Mouse (Mus musculus) heart, embryonic 12.5 days (tissue): Measurements from ENCODE around the gene Nupl1. TPM values are rescaled to one million over a fixed set of nuclear protein-coding genes. Genes with fewer than 3 reads are reported as not detected.

Source experiments
- ATAC-seq: fragments of 200-750 bp; cut with Nextera tagmentation; 2 replicates; pipeline ENCODE4 v1.8.0; 2017; ENCODE audit warnings: moderate TSS enrichment, moderate library complexity; ENCODE audit not compliant: insufficient number of reproducible peaks, low FRiP score
- H3K27ac ChIP-seq: fragments of 300-500 bp; sonication (generic); 2 replicates; pipeline ENCODE4 v1.5.1; 2016; ENCODE audit warnings: mild to moderate bottlenecking, moderate library complexity; ENCODE audit not compliant: poor library complexity, severe bottlenecking
- H3K27me3 ChIP-seq: fragments of 300-500 bp; sonication (generic); replicated peaks from 2 replicates; pipeline ENCODE4 v1.6.1; 2016; ENCODE audit warnings: mild to moderate bottlenecking, moderate library complexity
- H3K36me3 ChIP-seq: fragments of 300-500 bp; sonication (generic); 2 replicates; pipeline ENCODE4 v1.6.1; 2016; ENCODE audit warnings: mild to moderate bottlenecking, moderate library complexity
- H3K4me1 ChIP-seq: fragments of 300-500 bp; sonication (generic); replicated peaks from 2 replicates; pipeline ENCODE4 v1.6.1; 2016; ENCODE audit warnings: mild to moderate bottlenecking
- H3K4me2 ChIP-seq: fragments of 300-500 bp; sonication (generic); 2 replicates; pipeline ENCODE4 v1.6.1; 2016; ENCODE audit warnings: mild to moderate bottlenecking, moderate library complexity
- H3K4me3 ChIP-seq: fragments of 300-500 bp; sonication (generic); 2 replicates; pipeline ENCODE4 v1.5.1; 2016; ENCODE audit warnings: mild to moderate bottlenecking
- H3K9ac ChIP-seq: fragments of 300-500 bp; sonication (generic); 2 replicates; pipeline ENCODE4 v1.6.1; 2016; ENCODE audit warnings: mild to moderate bottlenecking, moderate library complexity
- H3K9me3 ChIP-seq: fragments of 300-500 bp; sonication (generic); replicated peaks from 2 replicates; pipeline ENCODE4 v1.6.1; 2016; ENCODE audit warnings: mild to moderate bottlenecking, moderate library complexity
- WGBS: fragments of 180-500 bp; shearing (Covaris S2); methylation state at CpG from one replicate; pipeline ENCODE4 v1.1.7; 2016; 5-methylcytosine and 5-hydroxymethylcytosine counted together
- polyA plus RNA-seq: library from polyadenylated mRNA; unstranded; fragments of >200 nt; fragmentation: Nextera tagmentation; extraction: Ambion mirVana; gene quantifications from 2 replicates; pipeline ENCODE4 v1.2.1, GENCODE M21; 2016

Nupl1 gene
- not detected in 2 replicates for polyA plus RNA-seq

DNA sequence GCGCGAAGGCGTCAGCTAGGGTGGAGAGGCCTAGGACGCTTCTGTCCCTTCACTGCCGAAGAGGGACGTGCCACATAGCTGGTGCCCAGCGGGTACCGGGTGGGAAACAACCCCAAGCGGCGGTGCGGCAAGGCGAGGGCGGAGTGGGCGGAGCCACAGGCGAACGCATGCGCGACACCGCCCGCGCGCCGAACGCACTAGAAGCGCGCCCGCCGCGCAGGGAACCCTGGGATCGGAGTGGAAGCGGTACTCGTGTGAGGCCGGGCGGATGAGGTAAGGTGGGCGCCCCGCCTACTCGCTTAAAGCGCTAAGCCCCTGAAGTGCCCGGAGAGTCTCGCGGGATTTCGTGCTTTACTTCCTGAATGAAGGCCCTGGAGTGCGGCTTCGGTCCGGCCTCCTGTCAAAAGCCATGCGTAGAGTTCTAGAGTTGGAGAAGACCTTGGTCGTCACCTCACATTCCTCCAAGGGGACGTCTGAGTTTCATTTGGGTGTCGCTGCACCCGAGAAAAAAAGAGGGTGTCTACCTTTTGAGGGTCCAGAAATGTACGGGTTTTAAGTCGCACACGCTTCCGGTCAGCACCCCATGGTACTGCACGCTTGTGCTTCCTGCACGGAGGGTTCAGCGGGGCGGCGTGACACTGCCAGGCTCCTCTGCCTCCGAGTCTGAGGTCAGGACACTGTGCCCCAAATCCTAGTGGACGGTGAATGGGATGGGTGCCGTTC, at the start of gene Nupl1, which contains the start of gene Gm49336:
Nupl1 (minus strand) TSS at position 151 of the 723 bp plus-strand sequence.
Gm49336 (minus strand) TSS at position 227 of the 723 bp plus-strand sequence.
- Histone ChIP-seq H3K4me2 (peak within 1 kb of the TSS; percentile 80), H3K9me3 (no peaks in the 10 kb centered on the region), H3K27ac (peak within 1 kb of the TSS; percentile 91), H3K36me3 (no peaks in the 10 kb centered on the region), H3K4me3 (peak within 1 kb of the TSS; percentile 79), H3K27me3 (no peaks in the 10 kb centered on the region), H3K9ac (peak within 1 kb of the TSS; percentile 91), H3K4me1 (peaks cover 18% of the 10 kb centered on the region)
- ATAC-seq: peak; percentile 100
- under 1% methylated on average over 62 of the region's 62 CpGs for WGBS

DNA sequence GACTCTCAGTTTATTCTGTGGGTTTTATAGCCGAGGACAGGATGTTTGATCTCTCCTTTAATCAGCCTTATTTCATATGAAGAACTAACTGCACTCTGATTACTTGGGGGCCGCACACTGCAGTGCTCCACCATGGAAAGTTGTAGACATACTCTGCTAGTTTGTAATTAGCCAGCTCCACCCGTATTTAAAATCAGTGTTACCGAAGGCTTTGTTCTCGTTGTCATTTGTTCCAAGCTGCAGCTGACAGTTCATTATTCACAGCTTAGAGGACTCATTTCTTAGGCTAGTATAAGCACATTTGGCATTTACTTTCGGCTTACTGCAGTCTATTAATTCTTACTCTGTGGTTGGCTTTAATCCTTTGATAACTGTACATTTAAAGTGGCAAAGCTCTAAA, 49.8 kb upstream of the Nupl1 start:
- ATAC-seq: no peak
- no peak overlapping the region for H3K4me3 ChIP-seq
- WGBS: 90% methylated on average over 6 of the region's 6 CpGs

DNA sequence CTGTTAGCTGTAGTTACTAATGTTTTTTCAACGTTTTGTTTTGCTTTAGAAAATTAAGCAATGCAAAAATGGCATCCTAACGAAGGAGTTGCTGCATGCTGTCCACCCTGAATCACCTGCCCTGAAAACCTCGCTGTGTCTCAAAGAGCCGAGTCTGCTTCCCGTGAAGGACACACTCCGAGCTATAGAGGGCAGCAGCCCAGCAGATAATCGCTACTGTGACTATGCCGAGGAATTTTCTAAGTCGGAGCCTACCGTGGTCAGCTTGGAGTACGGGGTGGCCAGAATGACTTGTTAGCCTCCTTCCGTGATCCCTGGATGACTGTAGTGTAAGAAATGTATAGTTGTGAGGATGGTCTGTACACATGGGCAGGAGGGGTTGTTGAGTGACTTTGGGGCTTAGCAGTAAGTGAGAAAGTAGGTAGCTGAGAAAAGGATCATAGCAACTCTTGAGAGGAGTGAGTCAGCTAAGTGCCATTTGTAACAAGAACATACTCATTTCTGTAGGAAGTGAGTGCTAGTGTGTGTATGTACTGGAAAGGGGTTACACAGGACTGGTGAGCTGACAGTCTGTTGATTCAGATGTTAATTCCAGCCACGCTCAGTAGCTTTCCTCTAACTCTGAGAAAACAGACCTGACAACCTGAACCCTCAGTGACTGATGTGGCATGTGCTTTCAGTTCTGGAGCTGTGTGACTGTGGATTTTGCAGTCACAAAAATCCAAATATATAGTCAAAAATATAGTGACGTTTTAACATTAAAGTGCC, 49.2 kb upstream of the Nupl1 start:
- Histone ChIP-seq H3K36me3 (peaks cover 52% of the 10 kb centered on the region), H3K9me3 (no peaks in the 10 kb centered on the region), H3K9ac (no peak overlapping the region), H3K4me1 (no peaks in the 10 kb centered on the region), H3K27ac (no peak overlapping the region), H3K27me3 (no peaks in the 10 kb centered on the region), H3K4me3 (no peak overlapping the region), H3K4me2 (no peak overlapping the region)
- no peak for ATAC-seq
- 72% methylated on average over 14 of the region's 14 CpGs for WGBS

More for the DNA sequence above, 49.8 kb upstream of the Nupl1 start:
- Histone ChIP-seq H3K36me3 (peaks cover 52% of the 10 kb centered on the region), H3K4me2 (no peak overlapping the region), H3K4me1 (no peaks in the 10 kb centered on the region), H3K9ac (no peak overlapping the region), H3K27ac (no peak overlapping the region), H3K9me3 (no peaks in the 10 kb centered on the region), H3K27me3 (no peaks in the 10 kb centered on the region)

DNA sequence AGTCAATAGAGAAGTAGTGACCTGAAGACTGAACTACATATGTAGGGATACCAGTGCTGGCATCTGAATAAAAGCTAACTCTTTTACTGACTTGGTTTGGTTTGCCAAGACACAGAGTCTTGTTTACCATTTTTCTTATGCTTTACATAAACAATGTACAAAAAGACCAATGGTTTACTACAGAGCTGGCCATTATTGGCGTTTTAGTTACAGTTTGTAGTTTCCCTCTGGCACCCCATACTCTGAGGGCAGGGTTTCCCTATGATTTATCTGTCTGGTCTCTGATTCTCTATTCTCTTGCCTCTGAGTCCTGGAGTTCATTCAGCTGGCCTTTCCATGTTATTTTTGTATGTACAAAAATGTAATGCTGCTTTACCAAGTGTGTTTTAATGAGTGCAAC, 44.3 kb upstream of the Nupl1 start:
- H3K9ac ChIP-seq: no peak overlapping the region
- no peak overlapping the region for H3K4me2 ChIP-seq
- H3K36me3 ChIP-seq: peaks cover 50% of the 10 kb centered on the region
- no peak for ATAC-seq
- no peak overlapping the region for H3K27ac ChIP-seq
- H3K9me3 ChIP-seq: no peaks in the 10 kb centered on the region
- no peaks in the 10 kb centered on the region for H3K4me1 ChIP-seq
- WGBS: 80% methylated on average over 1 of the region's 1 CpGs
- H3K4me3 ChIP-seq: no peak overlapping the region
- H3K27me3 ChIP-seq: no peaks in the 10 kb centered on the region

DNA sequence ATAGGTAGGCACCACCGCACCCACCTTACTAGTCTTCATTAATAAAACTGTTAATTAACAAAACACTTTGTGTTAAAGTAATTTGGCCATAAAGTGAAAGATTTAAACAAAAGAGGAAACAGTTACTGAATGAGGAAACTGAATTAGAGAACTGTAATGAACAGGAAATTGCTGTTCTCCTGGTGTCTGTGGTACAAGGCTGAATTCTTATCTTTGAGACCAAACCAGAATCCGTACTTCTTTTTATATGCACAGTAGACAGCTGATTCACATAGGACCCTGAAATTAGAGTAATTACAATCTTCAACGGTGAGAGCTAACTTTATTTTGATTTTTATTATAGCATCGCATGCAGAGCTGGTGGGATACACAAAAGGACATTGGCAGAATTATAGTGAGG, 39.1 kb upstream of the Nupl1 start:
- H3K36me3 ChIP-seq: peaks cover 41% of the 10 kb centered on the region
- WGBS: 83% methylated on average over 4 of the region's 4 CpGs
- H3K27me3 ChIP-seq: no peaks in the 10 kb centered on the region
- no peaks in the 10 kb centered on the region for H3K4me1 ChIP-seq
- H3K4me2 ChIP-seq: no peak overlapping the region
- H3K9ac ChIP-seq: no peak overlapping the region
- H3K9me3 ChIP-seq: no peaks in the 10 kb centered on the region
- H3K27ac ChIP-seq: no peak overlapping the region
- no peak for ATAC-seq
- H3K4me3 ChIP-seq: no peak overlapping the region

DNA sequence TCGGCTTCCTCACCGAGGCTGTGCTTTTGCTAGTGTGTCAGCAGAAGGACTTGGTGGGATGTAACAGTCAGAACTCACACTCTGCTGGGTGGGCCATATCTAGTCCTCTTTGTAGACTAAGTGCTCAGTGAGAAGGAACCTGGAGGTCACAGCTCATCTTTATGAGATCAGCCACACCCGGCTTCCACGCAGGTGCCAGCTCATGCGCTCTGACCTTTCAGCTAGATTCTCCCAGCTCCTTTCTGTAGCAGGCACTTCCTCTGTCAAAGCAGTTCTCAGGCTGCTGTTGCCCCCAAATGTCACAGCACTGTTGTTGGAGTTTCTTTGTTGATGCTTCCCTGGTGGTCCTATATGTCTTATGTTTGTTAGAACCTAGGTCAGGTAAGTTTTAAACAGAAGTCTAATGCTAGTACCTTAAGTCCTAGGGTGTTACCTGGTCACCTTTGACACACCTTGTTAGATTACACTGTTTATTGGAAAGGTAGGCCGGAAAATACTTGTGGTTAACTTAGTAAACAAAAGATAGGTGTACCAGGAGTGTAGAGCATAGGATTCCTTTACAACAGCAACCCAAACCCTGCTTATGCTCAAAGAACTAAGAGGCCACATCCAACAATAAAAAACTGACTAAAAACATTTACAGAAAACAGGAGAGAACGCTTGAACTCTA, 35.1 kb upstream of the Nupl1 start:
- no peaks in the 10 kb centered on the region for H3K9me3 ChIP-seq
- 85% methylated on average over 7 of the region's 7 CpGs for WGBS

DNA sequence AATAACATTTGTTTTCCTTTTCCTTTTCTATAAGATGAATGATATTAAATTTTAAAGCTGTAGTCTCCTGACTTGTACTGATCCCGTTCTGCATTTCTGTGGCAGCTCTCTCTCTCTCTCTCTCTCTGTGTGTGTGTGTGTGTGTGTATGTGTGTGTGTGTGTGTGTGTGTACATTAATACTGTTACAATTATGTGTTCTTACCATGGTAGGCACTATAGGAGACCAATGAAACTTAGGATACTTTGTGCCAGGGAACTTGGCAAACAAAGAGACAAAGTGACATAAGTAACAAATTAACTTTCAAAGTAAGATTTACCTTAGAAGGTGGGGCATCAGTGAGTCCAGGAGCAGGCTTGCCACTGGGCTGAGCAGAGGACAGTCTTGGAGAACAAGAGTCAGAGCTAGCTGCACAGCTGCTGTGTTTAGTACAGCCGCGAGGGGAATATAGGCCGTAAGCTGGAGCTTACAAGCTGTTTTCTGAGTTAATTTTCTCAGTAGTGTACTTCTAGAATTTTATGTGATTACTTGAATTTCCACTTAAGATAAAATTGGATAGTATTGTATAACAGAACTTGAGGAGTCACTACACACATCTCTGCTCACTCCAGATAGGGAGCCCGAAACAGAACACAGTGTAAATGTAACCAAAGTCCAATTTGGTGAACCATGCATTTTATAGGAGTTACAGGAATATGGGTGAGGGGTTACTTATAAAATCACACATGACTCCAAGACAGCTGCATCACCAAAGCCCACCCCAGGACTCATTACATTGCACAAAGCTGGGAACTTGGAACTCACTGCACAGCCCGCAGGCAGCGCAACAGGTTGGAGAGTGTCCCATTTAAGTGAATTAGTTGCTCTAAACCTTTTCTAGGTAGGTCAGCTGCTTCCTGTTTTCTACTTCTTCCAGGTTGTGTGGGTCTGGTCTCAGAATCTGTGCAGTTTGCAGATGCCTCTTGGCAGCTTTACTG, 24.4 kb upstream of the Nupl1 start:
- H3K36me3 ChIP-seq: peaks cover 3% of the 10 kb centered on the region; the same call in 1 of the 2 replicates
- no peak overlapping the region for H3K4me3 ChIP-seq
- ATAC-seq: no peak
- H3K9ac ChIP-seq: no peak overlapping the region
- no peak overlapping the region for H3K4me2 ChIP-seq
- WGBS: 91% methylated on average over 7 of the region's 7 CpGs
- H3K9me3 ChIP-seq: no peaks in the 10 kb centered on the region
- no peak overlapping the region for H3K27ac ChIP-seq
- no peaks in the 10 kb centered on the region for H3K27me3 ChIP-seq
- peaks cover 15% of the 10 kb centered on the region for H3K4me1 ChIP-seq

More for the DNA sequence above, 35.1 kb upstream of the Nupl1 start:
- no peak for ATAC-seq
- no peak overlapping the region for H3K27ac ChIP-seq
- H3K4me2 ChIP-seq: no peak overlapping the region
- H3K4me1 ChIP-seq: no peaks in the 10 kb centered on the region
- no peaks in the 10 kb centered on the region for H3K27me3 ChIP-seq
- peaks cover 35% of the 10 kb centered on the region for H3K36me3 ChIP-seq
- H3K9ac ChIP-seq: no peak overlapping the region
- no peak overlapping the region for H3K4me3 ChIP-seq

DNA sequence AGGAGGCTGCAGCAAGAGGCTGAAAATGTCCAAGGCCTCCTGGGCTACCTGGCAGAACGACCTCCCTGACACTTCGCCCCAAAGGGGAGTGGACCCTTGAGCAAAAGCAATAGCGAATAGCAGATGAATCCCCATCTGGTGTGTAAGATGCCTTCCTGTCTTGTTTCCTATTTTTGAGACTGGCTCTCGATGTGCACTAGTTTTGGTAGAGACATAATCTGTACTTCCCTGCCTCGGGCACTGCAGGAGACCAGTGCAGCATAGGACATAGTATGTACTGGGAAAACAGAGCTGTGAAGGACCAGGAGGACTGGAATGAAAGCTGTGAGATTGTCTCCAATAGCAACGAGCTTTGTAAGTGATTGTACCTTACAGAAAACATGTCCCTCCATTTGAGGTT, 22.1 kb upstream of the Nupl1 start:
- Histone ChIP-seq H3K9me3 (no peaks in the 10 kb centered on the region), H3K4me3 (no peak overlapping the region), H3K4me2 (no peak overlapping the region), H3K9ac (no peak overlapping the region), H3K4me1 (peaks cover 10% of the 10 kb centered on the region), H3K36me3 (peaks cover 3% of the 10 kb centered on the region; the same call in 1 of the 2 replicates), H3K27ac (no peak overlapping the region), H3K27me3 (no peaks in the 10 kb centered on the region)
- ATAC-seq: no peak
- 74% methylated on average over 6 of the region's 6 CpGs for WGBS

DNA sequence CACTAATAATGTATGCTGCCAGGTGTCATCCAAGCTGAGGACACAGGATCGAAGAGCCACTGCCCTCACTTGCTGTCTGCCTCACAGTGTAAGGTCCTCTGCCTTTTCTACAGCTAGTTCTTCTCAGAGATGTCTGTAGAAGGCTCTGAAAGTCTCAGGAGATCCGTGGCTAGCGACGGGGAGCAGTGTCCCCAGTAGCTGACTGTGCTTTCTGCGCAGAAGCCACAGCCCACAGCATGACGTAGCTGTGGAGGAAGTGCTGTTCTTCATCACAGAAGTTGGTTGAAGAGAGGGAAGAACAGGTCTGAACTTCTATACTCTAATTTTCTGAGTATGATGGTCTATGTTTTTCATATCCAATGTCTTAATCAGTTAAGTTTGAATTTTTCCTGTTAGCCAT, 18.1 kb upstream of the Nupl1 start:
- Histone ChIP-seq H3K4me3 (no peak overlapping the region), H3K4me1 (peaks cover 22% of the 10 kb centered on the region), H3K9me3 (no peaks in the 10 kb centered on the region), H3K27me3 (no peaks in the 10 kb centered on the region), H3K9ac (no peak overlapping the region), H3K36me3 (no peaks in the 10 kb centered on the region), H3K27ac (no peak overlapping the region), H3K4me2 (no peak overlapping the region)
- no peak for ATAC-seq
- WGBS: 79% methylated on average over 6 of the region's 6 CpGs
